Mouse (Mus musculus) lung, adult 2 months (tissue): Measurements from ENCODE around the gene Ankrd33. TPM values are rescaled to one million over a fixed set of nuclear protein-coding genes. Genes with fewer than 3 reads are reported as not detected.

Source experiments
- DNase-seq: peaks from one replicate; pipeline ENCODE4 v3.0.0; 2022
- H3K4me1 ChIP-seq: fragments of 200-500 bp; 2 replicates; pipeline ENCODE4 v1.6.1; 2011; ENCODE audit warnings: low read length; ENCODE audit not compliant: control insufficient read depth, insufficient read depth
- H3K4me3 ChIP-seq: fragments of 200-500 bp; replicated peaks from 2 replicates; pipeline ENCODE3; 2011; ENCODE audit warnings: low read depth, mild to moderate bottlenecking, control low read depth, low read length; ENCODE audit errors: extremely low read depth
- CTCF ChIP-seq: fragments of 200-500 bp; IDR thresholded peaks from 2 replicates; pipeline ENCODE4 v1.5.1; 2011; ENCODE audit warnings: mild to moderate bottlenecking, low read length, control low read depth; ENCODE audit not compliant: insufficient read depth
- POLR2A ChIP-seq: fragments of 200-500 bp; IDR thresholded peaks from 2 replicates; pipeline ENCODE4 v1.6.1; 2011; ENCODE audit warnings: low read depth, mild to moderate bottlenecking, control low read depth, low read length, borderline replicate concordance; ENCODE audit errors: extremely low read depth
- WGBS: fragments of 180-500 bp; shearing (Covaris S2); methylation state at CpG from one replicate; pipeline ENCODE4 v1.1.7; 2018; 5-methylcytosine and 5-hydroxymethylcytosine counted together
- polyA plus RNA-seq: library from polyadenylated mRNA; depleted of rRNA; stranded (reverse); fragments of >200 nt; gene quantifications from 2 replicates; pipeline ENCODE4 v1.2.3, GENCODE M21; 2012; rRNA removed

The Ankrd33 gene
- polyA plus RNA-seq, 1 experiment: 0.28 TPM

- DNase-seq: no peak
- 81% methylated on average over 11 of the region's 11 CpGs for WGBS
- TF ChIP-seq POLR2A (no peak), CTCF (no peak)
- Histone ChIP-seq H3K4me3 (no peak overlapping the region), H3K4me1 (peaks cover 13% of the 10 kb centered on the region)
These were observed 52.0 kb downstream of the Ankrd33 start for GRCm38 (mm10) chr15:101167553-101167952.

Other genes with a start within 250 kb of the Ankrd33 start
- 0.14 and 0.27 TPM in 2 replicates for gene Scn8a, start 245.9 kb upstream of the Ankrd33 start, polyA plus RNA-seq
- gene Gm47841, start 68.4 kb upstream of the Ankrd33 start, polyA plus RNA-seq: 0.15 and 0.22 TPM in 2 replicates
- gene Fignl2, start 37.2 kb upstream of the Ankrd33 start, polyA plus RNA-seq: 9.3 and 10.6 TPM in 2 replicates
- 672 and 695 TPM in 2 replicates for gene Acvrl1, start 12.8 kb downstream of the Ankrd33 start, polyA plus RNA-seq
- gene Acvr1b, start 58.3 kb downstream of the Ankrd33 start, polyA plus RNA-seq: 45.8 and 57.2 TPM in 2 replicates
- 36.6 and 58.8 TPM in 2 replicates for gene Grasp, start 108.4 kb downstream of the Ankrd33 start, polyA plus RNA-seq
- 40.0 and 43.4 TPM in 2 replicates for gene Nr4a1, start 138.5 kb downstream of the Ankrd33 start, polyA plus RNA-seq
- gene Atg101, start 168.5 kb downstream of the Ankrd33 start, polyA plus RNA-seq: 36.1 and 38.6 TPM in 2 replicates
- gene 6030408B16Rik, start 177.5 kb downstream of the Ankrd33 start, polyA plus RNA-seq: 35.1 and 39.4 TPM in 2 replicates